Mouse (Mus musculus) ES-E14 (cell line): ENCODE measurements around the gene Pnpla3. TPM values are rescaled to one million over a fixed set of nuclear protein-coding genes. Genes with fewer than 3 reads are reported as not detected.
A peak's percentile ranks its signal among the peaks of the same experiment; 100 is the strongest.

Experiments
- DNase-seq: peaks from one replicate; pipeline ENCODE4 v3.0.0-alpha.2; 2013; ENCODE audit warnings: low read depth, low spot score
- H3K27ac ChIP-seq: 2 replicates; pipeline ENCODE4 v1.5.1; 2012; ENCODE audit warnings: low read depth, mild to moderate bottlenecking, low read length, moderate library complexity, mixed read lengths; ENCODE audit not compliant: poor library complexity, insufficient read depth, severe bottlenecking
- H3K36me3 ChIP-seq: 2 replicates; pipeline ENCODE4 v1.6.1; 2012; ENCODE audit warnings: mild to moderate bottlenecking, low read length, moderate library complexity, mixed read lengths; ENCODE audit not compliant: control insufficient read depth, poor library complexity, insufficient read depth, severe bottlenecking
- H3K4me1 ChIP-seq, 2 experiments: fragments of 150-350 bp in 1 of 2; sonication (generic) in 1 of 2; 2 replicates each; pipeline ENCODE4 v1.6.1; 2012; ENCODE audit warnings: low read length in 2 of 2, mild to moderate bottlenecking in 1 of 2, mixed read lengths in 1 of 2; ENCODE audit not compliant: control insufficient read depth in 2 of 2, insufficient read depth in 2 of 2, poor library complexity in 1 of 2
- H3K4me3 ChIP-seq, 2 experiments: fragments of 150-350 bp in 1 of 2; sonication (generic) in 1 of 2; 2 replicates each; pipeline ENCODE4 v1.5.1; 2012; ENCODE audit warnings: low read length in 2 of 2, low read depth in 1 of 2, mild to moderate bottlenecking in 1 of 2, mixed read lengths in 1 of 2; ENCODE audit not compliant: insufficient read depth in 1 of 2, poor library complexity in 1 of 2, severe bottlenecking in 1 of 2
- H3K9ac ChIP-seq: 2 replicates; pipeline ENCODE4 v1.6.1; 2012; ENCODE audit warnings: low read depth, mild to moderate bottlenecking, low read length, mixed read lengths; ENCODE audit not compliant: poor library complexity, insufficient read depth, severe bottlenecking
- H3K9me3 ChIP-seq: fragments of 150-350 bp; sonication (generic); 2 replicates; pipeline ENCODE4 v1.6.1; 2012; ENCODE audit warnings: low read depth, mild to moderate bottlenecking, low read length; ENCODE audit not compliant: control insufficient read depth, insufficient read depth
- CHD2 ChIP-seq: IDR thresholded peaks from 2 replicates; pipeline ENCODE4 v1.6.1; 2014; ENCODE audit warnings: mild to moderate bottlenecking, low read depth, low read length, inconsistent platforms
- HCFC1 ChIP-seq: IDR thresholded peaks from 2 replicates; pipeline ENCODE4 v1.6.1; 2012; ENCODE audit warnings: low read length, inconsistent platforms, borderline replicate concordance; ENCODE audit not compliant: insufficient read depth
- MAFK ChIP-seq: IDR thresholded peaks from 2 replicates; pipeline ENCODE4 v1.6.1; 2014; ENCODE audit warnings: mild to moderate bottlenecking, low read depth, low read length, inconsistent platforms; ENCODE audit not compliant: insufficient read depth
- ZC3H11A ChIP-seq: IDR thresholded peaks from 2 replicates; pipeline ENCODE4 v1.6.1; 2012; ENCODE audit warnings: low read depth, mild to moderate bottlenecking, inconsistent platforms, low read length, borderline replicate concordance
- ZNF384 ChIP-seq: IDR thresholded peaks from 2 replicates; pipeline ENCODE4 v1.6.1; 2012; ENCODE audit warnings: low read depth, low read length, inconsistent platforms
- in situ Hi-C, 2 experiments: fragments of 600-800 bp; cut with MboI; formaldehyde crosslinking; loops; one replicate each; pipeline ENCODE4 v1.15.1; 2025; ENCODE audit warnings: low sequenced_read_pairs in 2 of 2, inconsistent platforms in 1 of 2; ENCODE audit not compliant: unreplicated experiment in 2 of 2
- total RNA-seq: library from RNA; depleted of rRNA; stranded (reverse); fragments of 300-350 nt; gene quantifications from 2 replicates; pipeline ENCODE4 v1.2.3, GENCODE M21; 2012

The Pnpla3 gene
- total RNA-seq, 1 experiment, result 4.1 TPM

- Histone ChIP-seq H3K27ac (no peak overlapping the region), H3K4me1 (peaks cover 2 to 13% of the 10 kb centered on the region in 2 experiments; a peak in 1 of 4 replicates), H3K9ac (no peak overlapping the region), H3K4me3 (no peak overlapping the region), H3K36me3 (no peaks in the 10 kb centered on the region), H3K9me3 (no peaks in the 10 kb centered on the region)
- no peak for TF ChIP-seq HCFC1
- TF ChIP-seq ZNF384, result no peak
- DNase-seq, result no peak
- in situ Hi-C loops, result no loop called here
These were observed 35.7 kb upstream of the Pnpla3 start for GRCm38 (mm10) chr15:84131971-84132370.

GRCm38 (mm10) chr15:84133440-84133839, 34.2 kb upstream of the Pnpla3 start:
- TF ChIP-seq ZNF384 (no peak), MAFK (no peak), HCFC1 (no peak), ZC3H11A (no peak), CHD2 (no peak)
- DNase-seq, result no peak
- H3K27ac ChIP-seq, result no peak overlapping the region
- no peak overlapping the region for H3K9ac ChIP-seq
- H3K9me3 ChIP-seq, result no peaks in the 10 kb centered on the region
- H3K4me1 ChIP-seq, result peaks cover 2 to 15% of the 10 kb centered on the region in 2 experiments; a peak in 1 of 4 replicates
- in situ Hi-C loops, result no loop called here
- no peak overlapping the region for H3K4me3 ChIP-seq
- H3K36me3 ChIP-seq, result no peaks in the 10 kb centered on the region

- no peak overlapping the region for H3K4me3 ChIP-seq
- H3K9me3 ChIP-seq, result no peaks in the 10 kb centered on the region
- H3K27ac ChIP-seq, result no peak overlapping the region
- no peaks in the 10 kb centered on the region for H3K36me3 ChIP-seq
- H3K4me1 ChIP-seq, result peaks cover 2 to 15% of the 10 kb centered on the region in 2 experiments; a peak in 1 of 4 replicates
- peak; percentile 76 for DNase-seq
- no peak for TF ChIP-seq CHD2
- TF ChIP-seq ZC3H11A, result peak; percentile 72; the same call in 1 of the 2 replicates
- H3K9ac ChIP-seq, result no peak overlapping the region
- in situ Hi-C loops, result no loop called here
These were observed 32.2 kb upstream of the Pnpla3 start for GRCm38 (mm10) chr15:84135472-84135871.

- Histone ChIP-seq H3K4me1 (peaks cover 0 to 7% of the 10 kb centered on the region in 2 experiments; a peak in 1 of 4 replicates), H3K9me3 (no peaks in the 10 kb centered on the region), H3K4me3 (no peak overlapping the region), H3K27ac (no peak overlapping the region), H3K36me3 (no peaks in the 10 kb centered on the region), H3K9ac (no peak overlapping the region; the same call in 1 of the 2 replicates)
- in situ Hi-C loops, result no loop called here
- no peak for DNase-seq
- TF ChIP-seq MAFK (no peak), ZC3H11A (no peak), CHD2 (no peak), ZNF384 (no peak), HCFC1 (no peak)
These were observed 30.9 kb upstream of the Pnpla3 start for GRCm38 (mm10) chr15:84136473-84137415.
